In genomic region chr2:168563184-168563583, GRCm38 (mm10) we compare ENCODE assay signal across 13 mouse cellular contexts. TPM values are rescaled to one million over a fixed set of nuclear protein-coding genes. Genes with fewer than 3 reads are reported as not detected.
DNase-seq lines count a peak whose midpoint lies in the region; ATAC-seq and TF ChIP-seq lines count a peak whose summit lies in the region.
"Had no signal": no experiment of that assay in that cellular context is flagged by ENCODE, and none has a peak within 500 bp of the region (broad histone marks: within the 10 kb centered on the region; RNA-seq: fewer than 3 reads in every experiment).

No protein-coding gene starts in this region.

- TF ChIP-seq POLR2A in thymus, adult 2 months (IDR thresholded peaks at IDR 0.05; ENCODE audit: control insufficient read depth, extremely low read depth, insufficient read depth, low read length, poor library complexity) = no peak

- ATAC-seq in kidney, embryonic 14.5 days (ENCODE audit: low FRiP score, low TSS enrichment) = 0 out of 2 replicates have a peak, but pooled peaks have one; percentile 26
- peak; percentile 69 for ATAC-seq in megakaryocyte progenitor cell, adult 5-6 weeks (replicated peaks; ENCODE audit: poor library complexity)
- ATAC-seq: hindbrain, postnatal 0 days; midbrain, embryonic 13.5 days had no signal

- no peak for TF ChIP-seq CTCF in thymus, adult 2 months (IDR thresholded peaks at IDR 0.05; ENCODE audit: borderline replicate concordance, control insufficient read depth, extremely low read depth, insufficient read depth, low read length, poor library complexity)

- H3K4me1 ChIP-seq in kidney, embryonic 14.5 days (ENCODE audit: control insufficient read depth, insufficient read depth, low read length) = peaks cover 12% of the 10 kb centered on the region
- H3K4me1 ChIP-seq in thymus, adult 2 months (replicated peaks; ENCODE audit: control insufficient read depth, insufficient read depth, low read length) = peaks cover 23% of the 10 kb centered on the region
- H3K4me1 ChIP-seq: midbrain, embryonic 13.5 days had no signal

- peak; percentile 33 for DNase-seq in embryo, embryonic 11 days
- no peak for DNase-seq in embryo, embryonic 9.5 days (ENCODE audit: extremely low spot score)
- DNase-seq in kidney, postnatal 36 days = no peak
- DNase-seq in thymus, postnatal 0 days (ENCODE audit: low spot score) = peak; percentile 21
- no peak for DNase-seq in thymus, adult 2 months
- no peak for DNase-seq in retina, postnatal 1 day
- DNase-seq: cerebellum, adult 11-12 months had no signal

- no peak overlapping the region for H3K27ac ChIP-seq in kidney, embryonic 14.5 days (ENCODE audit: low read depth, low read length)
- no peak overlapping the region for H3K27ac ChIP-seq in thymus, adult 2 months (ENCODE audit: control insufficient read depth, insufficient read depth, low read length)
- H3K27ac ChIP-seq: hindbrain, postnatal 0 days; kidney, embryonic 15.5 days; midbrain, embryonic 13.5 days had no signal

- no peak overlapping the region for H3K4me3 ChIP-seq in kidney, embryonic 14.5 days (ENCODE audit: low read length)
- no peak overlapping the region for H3K4me3 ChIP-seq in thymus, adult 2 months (ENCODE audit: control insufficient read depth, insufficient read depth, low read length)
- H3K4me3 ChIP-seq: erythroblast, embryonic 14.5 days; kidney, embryonic 15.5 days; midbrain, embryonic 13.5 days had no signal

- no peaks in the 10 kb centered on the region for H3K36me3 ChIP-seq in kidney, embryonic 14.5 days (ENCODE audit: control insufficient read depth, insufficient read depth, low read length)
- H3K36me3 ChIP-seq in thymus, adult 2 months (ENCODE audit: control insufficient read depth, insufficient read depth, low read length) = no peaks in the 10 kb centered on the region
- H3K36me3 ChIP-seq: midbrain, embryonic 13.5 days had no signal

- no peaks in the 10 kb centered on the region for H3K9me3 ChIP-seq in kidney, embryonic 14.5 days (ENCODE audit: control insufficient read depth, low read length)
- H3K9me3 ChIP-seq: kidney, embryonic 15.5 days; midbrain, embryonic 13.5 days had no signal

- H3K27me3 ChIP-seq in kidney, embryonic 14.5 days (ENCODE audit: control insufficient read depth, insufficient read depth, low read length) = peaks cover 2% of the 10 kb centered on the region; the same call in 1 of the 2 replicates
- no peaks in the 10 kb centered on the region for H3K27me3 ChIP-seq in thymus, adult 2 months (ENCODE audit: control insufficient read depth, insufficient read depth, low read length)
- H3K27me3 ChIP-seq: midbrain, embryonic 13.5 days had no signal

- no peak overlapping the region for H3K4me2 ChIP-seq in kidney, embryonic 14.5 days (replicated peaks; ENCODE audit: low read depth, low read length)
- H3K4me2 ChIP-seq: kidney, embryonic 15.5 days; midbrain, embryonic 13.5 days had no signal

- 13% methylated on average over 12 of the region's 12 CpGs for WGBS in kidney, embryonic 14.5 days
- 19% methylated on average over 12 of the region's 12 CpGs for WGBS in thymus, adult 2 months

- H3K9ac ChIP-seq in kidney, embryonic 14.5 days (ENCODE audit: low read depth, low read length) = 0 out of 2 replicates have a peak overlapping the region, but pooled peaks have one; percentile 7
- H3K9ac ChIP-seq: kidney, embryonic 15.5 days; midbrain, embryonic 13.5 days had no signal

RNA-seq across cellular contexts. Expression of gene Nfatc2, which starts 38.3 kb away (rescaled TPM):
- 1.7 and 2.7 TPM in 2 replicates for polyA plus RNA-seq in kidney, embryonic 14.5 days (2014; fragmentation: Nextera tagmentation; extraction: Ambion mirVana)
- polyA plus RNA-seq in thymus, postnatal 0 days (2015; fragmentation: Nextera tagmentation; extraction: Ambion mirVana) = 3.1 and 4.0 TPM in 2 replicates
- polyA plus RNA-seq in thymus, adult 2 months (2012; rRNA removed) = 13.3 and 17.4 TPM in 2 replicates
- total RNA-seq in megakaryocyte progenitor cell, adult 5-6 weeks (2015) = 1.7 TPM in 2 replicates
- total RNA-seq in megakaryocyte progenitor cell, adult 5-6 weeks (2017) = 0.17 and 0.47 TPM in 2 replicates
- polyA plus RNA-seq: erythroblast, embryonic 14.5 days had no signal

Comparison
In these comparisons a context has a peak if more than half of its experiments do, and no peak if none do; other contexts are left out.
1. DNase-seq: peak in embryo, embryonic 11 days (single experiment) and thymus, postnatal 0 days (single experiment); none in embryo, embryonic 9.5 days (single experiment), kidney, postnatal 36 days (0 of 2), thymus, adult 2 months (single experiment) and retina, postnatal 1 day (single experiment).